Mouse (Mus musculus): ENCODE measurements around the gene Kctd2. TPM values are rescaled to one million over a fixed set of nuclear protein-coding genes. Genes with fewer than 3 reads are reported as not detected.
"Not testable (repeated sequence)": the region's sequence is repeated elsewhere in the genome, so short reads cannot be mapped to it uniquely, and the experiment has no call there.

The Kctd2 gene
- polyA plus RNA-seq, 1 experiment from 2014 or later, result 16.4 TPM

GRCm38 (mm10) chr11:115381743-115382539 is 38.0 kb upstream of the Kctd2 start, which contains the start of gene Cdr2l:
Gene Cdr2l, plus strand, starts transcription at chr11:115381916.
- Histone ChIP-seq H3K27ac (peak within 1 kb of the TSS; percentile 87), H3K4me1 (peaks cover 46% of the 10 kb centered on the region), H3K4me2 (peak within 1 kb of the TSS; percentile 88), H3K27me3 (no peaks in the 10 kb centered on the region), H3K4me3 (replicated peaks) (peak within 1 kb of the TSS; percentile 78), H3K9ac (peak within 1 kb of the TSS; percentile 82), H3K9me3 (replicated peaks) (no peaks in the 10 kb centered on the region), H3K36me3 (no peaks in the 10 kb centered on the region)
- WGBS, result under 1% methylated on average over 73 of the region's 76 CpGs
- peak; percentile 91 for ATAC-seq (replicated peaks; ENCODE audit: low FRiP score)

- H3K36me3 ChIP-seq, result no peaks in the 10 kb centered on the region
- 15% methylated on average over 5 of the region's 5 CpGs for WGBS
- H3K4me3 ChIP-seq (replicated peaks), result peak overlapping the region; percentile 78
- H3K4me1 ChIP-seq, result peaks cover 46% of the 10 kb centered on the region
- ATAC-seq (replicated peaks; ENCODE audit: low FRiP score), result no peak
- no peaks in the 10 kb centered on the region for H3K27me3 ChIP-seq
- peak overlapping the region; percentile 88 for H3K4me2 ChIP-seq
- no peaks in the 10 kb centered on the region for H3K9me3 ChIP-seq (replicated peaks)
- peak overlapping the region; percentile 82 for H3K9ac ChIP-seq
- 0 out of 2 replicates have a peak overlapping the region, but pooled peaks have one; percentile 87 for H3K27ac ChIP-seq
Observed at GRCm38 (mm10) chr11:115382891-115383290, 37.0 kb upstream of the Kctd2 start.

DNA sequence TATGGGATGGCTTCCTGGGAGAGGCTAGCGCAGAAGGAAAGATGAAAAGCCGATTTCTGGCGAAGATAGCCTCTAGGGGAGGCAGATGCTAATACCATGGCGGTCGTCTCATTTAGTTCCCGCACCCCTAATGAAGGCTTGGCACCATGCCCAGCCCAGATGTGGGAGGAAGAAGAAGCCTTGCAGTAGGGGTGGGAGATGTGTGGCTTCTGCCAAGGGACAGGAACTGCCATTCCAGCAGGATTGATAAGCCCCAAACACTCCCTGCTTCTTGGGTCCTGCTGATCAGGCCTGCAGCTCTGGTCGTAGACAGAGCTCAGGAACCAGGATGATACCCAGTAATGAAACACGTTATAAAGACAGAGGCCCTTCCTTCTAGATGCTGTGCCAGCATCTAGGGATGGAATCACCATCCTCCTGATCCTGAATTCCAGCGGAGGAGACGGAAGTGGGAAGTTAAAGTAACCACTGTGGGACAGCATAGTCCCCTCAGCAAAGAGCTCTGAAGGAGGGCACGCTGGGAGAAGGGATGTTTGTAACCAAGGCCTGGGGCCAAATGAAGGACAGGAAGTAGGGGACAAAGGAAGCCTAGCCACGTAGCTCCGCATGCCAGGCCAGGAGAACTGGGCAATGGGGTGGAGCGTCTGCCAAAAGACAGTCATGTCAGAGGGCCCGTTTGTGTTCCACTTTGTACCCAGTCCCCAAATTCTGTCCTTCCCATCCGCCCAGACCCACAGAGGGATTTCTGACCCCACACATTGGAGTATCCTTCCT is 36.0 kb upstream of the Kctd2 start:
- 56% methylated on average over 16 of the region's 16 CpGs for WGBS
- Histone ChIP-seq H3K4me2 (peak overlapping the region; percentile 88), H3K36me3 (no peaks in the 10 kb centered on the region)

GRCm38 (mm10) chr11:115384587-115384986 is 35.3 kb upstream of the Kctd2 start:
- H3K9me3 ChIP-seq (replicated peaks), result no peaks in the 10 kb centered on the region
- peak overlapping the region; percentile 55; the same call in 1 of the 2 replicates for H3K27ac ChIP-seq
- H3K4me2 ChIP-seq, result peak overlapping the region; percentile 88; the same call in 1 of the 2 replicates
- no peak overlapping the region for H3K9ac ChIP-seq
- no peaks in the 10 kb centered on the region for H3K27me3 ChIP-seq
- peaks cover 46% of the 10 kb centered on the region for H3K4me1 ChIP-seq
- no peaks in the 10 kb centered on the region for H3K36me3 ChIP-seq
- ATAC-seq (replicated peaks; ENCODE audit: low FRiP score), result 0 out of 2 replicates have a peak, but pooled peaks have one; percentile 16
- H3K4me3 ChIP-seq (replicated peaks), result no peak overlapping the region
- 52% methylated on average over 5 of the region's 5 CpGs for WGBS

More for the DNA sequence above, 36.0 kb upstream of the Kctd2 start:
- peaks cover 46% of the 10 kb centered on the region for H3K4me1 ChIP-seq
- no peaks in the 10 kb centered on the region for H3K9me3 ChIP-seq (replicated peaks)
- H3K27ac ChIP-seq, result peak overlapping the region; percentile 55
- peak overlapping the region; percentile 78 for H3K4me3 ChIP-seq (replicated peaks)
- no peak for ATAC-seq (replicated peaks; ENCODE audit: low FRiP score)
- H3K9ac ChIP-seq, result no peak overlapping the region
- H3K27me3 ChIP-seq, result no peaks in the 10 kb centered on the region

GRCm38 (mm10) chr11:115386859-115387258 is 33.1 kb upstream of the Kctd2 start:
- 86% methylated on average over 3 of the region's 3 CpGs for WGBS
- not testable (repeated sequence) for H3K27ac ChIP-seq; H3K27me3 ChIP-seq; H3K9ac ChIP-seq; ATAC-seq (replicated peaks; ENCODE audit: low FRiP score); H3K4me2 ChIP-seq; H3K9me3 ChIP-seq (replicated peaks); H3K4me3 ChIP-seq (replicated peaks)
- H3K4me1 ChIP-seq, result peaks cover 39% of the 10 kb centered on the region
- H3K36me3 ChIP-seq, result peaks cover 15% of the 10 kb centered on the region

DNA sequence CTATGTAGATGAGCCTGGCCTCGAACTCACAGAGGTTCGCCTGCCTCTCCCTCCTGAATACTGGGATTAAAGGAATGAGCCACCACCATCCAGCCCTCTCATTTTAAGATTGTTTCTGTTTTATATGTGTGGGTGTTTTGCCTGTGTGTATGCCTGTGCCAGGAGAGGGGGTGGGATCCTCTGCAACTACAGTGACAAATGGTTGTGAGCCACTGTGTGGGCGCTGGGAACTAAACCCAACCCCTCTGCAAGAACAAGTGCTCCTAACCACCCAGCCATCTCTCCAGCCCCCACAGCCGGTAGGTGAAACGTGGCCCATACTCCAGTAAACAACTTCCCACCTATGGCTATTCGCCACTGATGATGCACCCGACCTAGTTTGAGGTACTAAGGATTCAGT is 28.6 kb upstream of the Kctd2 start:
- H3K36me3 ChIP-seq, result peaks cover 57% of the 10 kb centered on the region
- 85% methylated on average over 7 of the region's 7 CpGs for WGBS

GRCm38 (mm10) chr11:115393721-115394325 is 26.1 kb upstream of the Kctd2 start:
- H3K27me3 ChIP-seq, result no peaks in the 10 kb centered on the region
- no peaks in the 10 kb centered on the region for H3K9me3 ChIP-seq (replicated peaks)
- H3K36me3 ChIP-seq, result peaks cover 57% of the 10 kb centered on the region
- no peaks in the 10 kb centered on the region for H3K4me1 ChIP-seq
- ATAC-seq (replicated peaks; ENCODE audit: low FRiP score), result no peak
- 63% methylated on average over 34 of the region's 34 CpGs for WGBS
- peak overlapping the region; percentile 16 for H3K4me3 ChIP-seq (replicated peaks)
- H3K4me2 ChIP-seq, result peak overlapping the region; percentile 45
- no peak overlapping the region for H3K9ac ChIP-seq
- no peak overlapping the region for H3K27ac ChIP-seq

More for the DNA sequence above, 28.6 kb upstream of the Kctd2 start:
- Histone ChIP-seq H3K27me3 (no peaks in the 10 kb centered on the region), H3K4me2 (no peak overlapping the region), H3K9me3 (replicated peaks) (no peaks in the 10 kb centered on the region), H3K9ac (no peak overlapping the region), H3K27ac (no peak overlapping the region), H3K4me3 (replicated peaks) (no peak overlapping the region), H3K4me1 (no peaks in the 10 kb centered on the region)
- no peak for ATAC-seq (replicated peaks; ENCODE audit: low FRiP score)

DNA sequence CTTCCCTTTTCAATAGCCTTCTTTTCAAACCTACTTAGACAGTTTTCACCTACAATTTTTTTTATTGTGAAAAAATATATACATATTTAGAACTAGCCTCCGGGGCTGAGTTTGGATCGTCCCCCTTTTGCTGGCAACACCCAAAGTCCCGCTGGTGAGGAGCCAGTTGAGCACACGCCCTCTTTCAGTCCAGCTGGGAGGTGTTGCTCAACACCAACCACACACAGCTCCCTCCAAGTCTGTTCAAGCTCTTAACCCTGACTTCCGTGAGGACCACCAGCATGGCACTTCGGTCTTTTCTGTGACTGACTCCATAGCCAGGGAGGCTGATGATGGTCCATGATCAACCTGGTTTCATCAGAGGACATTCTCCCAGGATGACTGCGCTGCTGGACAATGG is 21.8 kb upstream of the Kctd2 start:
- no peaks in the 10 kb centered on the region for H3K27me3 ChIP-seq
- H3K4me1 ChIP-seq, result peaks cover 1% of the 10 kb centered on the region; the same call in 1 of the 2 replicates
- H3K27ac ChIP-seq, result no peak overlapping the region
- ATAC-seq (replicated peaks; ENCODE audit: low FRiP score), result no peak
- 82% methylated on average over 7 of the region's 7 CpGs for WGBS
- H3K36me3 ChIP-seq, result peaks cover 30% of the 10 kb centered on the region
- no peak overlapping the region for H3K9ac ChIP-seq
- H3K9me3 ChIP-seq (replicated peaks), result no peaks in the 10 kb centered on the region
- no peak overlapping the region for H3K4me2 ChIP-seq
- no peak overlapping the region for H3K4me3 ChIP-seq (replicated peaks)

GRCm38 (mm10) chr11:115400126-115400525 is 19.8 kb upstream of the Kctd2 start:
- no peak for ATAC-seq (replicated peaks; ENCODE audit: low FRiP score)

GRCm38 (mm10) chr11:115400630-115401391 is 19.1 kb upstream of the Kctd2 start:
- no peak overlapping the region for H3K4me3 ChIP-seq (replicated peaks)
- H3K4me2 ChIP-seq, result no peak overlapping the region
- ATAC-seq (replicated peaks; ENCODE audit: low FRiP score), result no peak
- peaks cover 15% of the 10 kb centered on the region for H3K4me1 ChIP-seq
- H3K27ac ChIP-seq, result no peak overlapping the region
- H3K36me3 ChIP-seq, result peaks cover 4% of the 10 kb centered on the region; the same call in 1 of the 2 replicates
- H3K9me3 ChIP-seq (replicated peaks), result no peaks in the 10 kb centered on the region
- H3K27me3 ChIP-seq, result no peaks in the 10 kb centered on the region
- no peak overlapping the region for H3K9ac ChIP-seq
- 45% methylated on average over 11 of the region's 11 CpGs for WGBS

More at GRCm38 (mm10) chr11:115400126-115400525, 19.8 kb upstream of the Kctd2 start:
- Histone ChIP-seq H3K4me3 (replicated peaks) (no peak overlapping the region), H3K36me3 (peaks cover 10% of the 10 kb centered on the region; the same call in 1 of the 2 replicates), H3K9me3 (replicated peaks) (no peaks in the 10 kb centered on the region), H3K27me3 (no peaks in the 10 kb centered on the region), H3K4me1 (peaks cover 15% of the 10 kb centered on the region), H3K9ac (no peak overlapping the region), H3K4me2 (no peak overlapping the region), H3K27ac (no peak overlapping the region)
- WGBS, result 70% methylated on average over 3 of the region's 3 CpGs
